Mouse (Mus musculus): ENCODE measurements around the gene Gm10097.

Gm10097 gene

GRCm38 (mm10) chr10:5068676-5069265, at the start of gene Gm10097:
Gm10097 (plus strand) TSS chr10:5069192.
- ATAC-seq (ENCODE audit: low TSS enrichment), result peak; percentile 78

- ATAC-seq (ENCODE audit: low TSS enrichment), result no peak
Observed at GRCm38 (mm10) chr10:5025906-5026305, 43.1 kb upstream of the Gm10097 start.

- no peak for ATAC-seq (ENCODE audit: low TSS enrichment)
Observed at GRCm38 (mm10) chr10:5027208-5027607, 41.8 kb upstream of the Gm10097 start.

GRCm38 (mm10) chr10:5028301-5028700, 40.7 kb upstream of the Gm10097 start:
- no peak for ATAC-seq (ENCODE audit: low TSS enrichment)

- ATAC-seq (ENCODE audit: low TSS enrichment), result no peak
Observed at GRCm38 (mm10) chr10:5029161-5029560, 39.8 kb upstream of the Gm10097 start.

GRCm38 (mm10) chr10:5029883-5030282, 39.1 kb upstream of the Gm10097 start:
- no peak for ATAC-seq (ENCODE audit: low TSS enrichment)

GRCm38 (mm10) chr10:5032192-5033048, 36.6 kb upstream of the Gm10097 start:
- ATAC-seq (ENCODE audit: low TSS enrichment), result no peak

- ATAC-seq (ENCODE audit: low TSS enrichment), result no peak
Observed at GRCm38 (mm10) chr10:5041254-5041653, 27.7 kb upstream of the Gm10097 start.

GRCm38 (mm10) chr10:5044481-5044880, 24.5 kb upstream of the Gm10097 start:
- ATAC-seq (ENCODE audit: low TSS enrichment), result no peak

- ATAC-seq (ENCODE audit: low TSS enrichment), result 0 out of 2 replicates have a peak, but pooled peaks have one; percentile 12
Observed at GRCm38 (mm10) chr10:5045213-5045612, 23.8 kb upstream of the Gm10097 start.

- ATAC-seq (ENCODE audit: low TSS enrichment), result no peak
Observed at GRCm38 (mm10) chr10:5045671-5046070, 23.3 kb upstream of the Gm10097 start.

- no peak for ATAC-seq (ENCODE audit: low TSS enrichment)
Observed at GRCm38 (mm10) chr10:5056243-5056735, 12.7 kb upstream of the Gm10097 start.

- no peak for ATAC-seq (ENCODE audit: low TSS enrichment)
Observed at GRCm38 (mm10) chr10:5056940-5057339, 12.1 kb upstream of the Gm10097 start.

- ATAC-seq (ENCODE audit: low TSS enrichment), result peak; percentile 24; the same call in 1 of the 2 replicates
Observed at GRCm38 (mm10) chr10:5057661-5058060, 11.3 kb upstream of the Gm10097 start.

- no peak for ATAC-seq (ENCODE audit: low TSS enrichment)
Observed at GRCm38 (mm10) chr10:5058876-5059275, 10.1 kb upstream of the Gm10097 start.

GRCm38 (mm10) chr10:5059983-5060382, 9.0 kb upstream of the Gm10097 start:
- ATAC-seq (ENCODE audit: low TSS enrichment), result no peak

- ATAC-seq (ENCODE audit: low TSS enrichment), result no peak
Observed at GRCm38 (mm10) chr10:5067113-5067512, 1.9 kb upstream of the Gm10097 start.

- no peak for ATAC-seq (ENCODE audit: low TSS enrichment)
Observed at GRCm38 (mm10) chr10:5070168-5070940, 1.4 kb downstream of the Gm10097 start.

GRCm38 (mm10) chr10:5070941-5071231, 1.9 kb downstream of the Gm10097 start:
- no peak for ATAC-seq (ENCODE audit: low TSS enrichment)

- no peak for ATAC-seq (ENCODE audit: low TSS enrichment)
Observed at GRCm38 (mm10) chr10:5072054-5072453, 3.1 kb downstream of the Gm10097 start.

- ATAC-seq (ENCODE audit: low TSS enrichment), result peak; percentile 75
Observed at GRCm38 (mm10) chr10:5075724-5076123, 6.7 kb downstream of the Gm10097 start.

GRCm38 (mm10) chr10:5079945-5080468, 11.0 kb downstream of the Gm10097 start:
- peak; percentile 31; the same call in 1 of the 2 replicates for ATAC-seq (ENCODE audit: low TSS enrichment)

Measured in frontal cortex, adult (tissue).